Mouse (Mus musculus): ENCODE results near the gene Cldn24. TPM values are rescaled to one million over a fixed set of nuclear protein-coding genes. Genes with fewer than 3 reads are reported as not detected.

Cldn24 gene
- polyA plus RNA-seq, 1 experiment from 2014 or later: not detected

DNA sequence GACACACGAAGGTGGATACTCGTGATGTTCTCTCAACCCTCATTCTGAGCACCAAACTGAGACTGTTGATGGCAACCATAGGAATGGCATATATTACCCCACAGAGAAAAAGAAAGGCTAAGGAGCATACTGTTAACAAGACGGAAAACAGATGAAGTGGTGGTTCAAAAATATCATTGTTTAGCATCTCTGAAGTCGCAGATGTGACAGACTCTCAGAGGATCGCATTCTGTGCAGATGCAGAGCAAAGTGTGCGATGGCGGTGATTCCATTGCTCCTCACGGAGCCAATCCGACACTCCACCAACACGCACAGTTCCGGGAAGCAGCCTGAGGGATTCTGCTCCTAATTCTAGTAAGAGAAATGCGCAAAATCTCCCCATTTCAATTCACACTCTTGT is 37.3 kb downstream of the Cldn24 start:
- H3K4me3 ChIP-seq: no peak overlapping the region
- WGBS: 90% methylated on average over 12 of the region's 12 CpGs
- H3K4me1 ChIP-seq (replicated peaks): no peaks in the 10 kb centered on the region
- peaks cover 86% of the 10 kb centered on the region for H3K36me3 ChIP-seq
- H3K4me2 ChIP-seq: no peak overlapping the region
- H3K9me3 ChIP-seq (replicated peaks): no peaks in the 10 kb centered on the region
- ATAC-seq (replicated peaks; ENCODE audit: insufficient number of reproducible peaks, insufficient read depth, low FRiP score, low read depth): no peak
- H3K27me3 ChIP-seq: no peaks in the 10 kb centered on the region
- H3K9ac ChIP-seq: no peak overlapping the region
- no peak overlapping the region for H3K27ac ChIP-seq

GRCm38 (mm10) chr8:47866568-47866967 is 44.6 kb downstream of the Cldn24 start:
- Histone ChIP-seq H3K4me1 (replicated peaks) (no peaks in the 10 kb centered on the region), H3K9me3 (replicated peaks) (no peaks in the 10 kb centered on the region), H3K27ac (no peak overlapping the region), H3K4me2 (no peak overlapping the region), H3K4me3 (no peak overlapping the region), H3K9ac (no peak overlapping the region), H3K36me3 (peaks cover 79% of the 10 kb centered on the region), H3K27me3 (no peaks in the 10 kb centered on the region)
- 86% methylated on average over 8 of the region's 8 CpGs for WGBS
- no peak for ATAC-seq (replicated peaks; ENCODE audit: insufficient number of reproducible peaks, insufficient read depth, low FRiP score, low read depth)

DNA sequence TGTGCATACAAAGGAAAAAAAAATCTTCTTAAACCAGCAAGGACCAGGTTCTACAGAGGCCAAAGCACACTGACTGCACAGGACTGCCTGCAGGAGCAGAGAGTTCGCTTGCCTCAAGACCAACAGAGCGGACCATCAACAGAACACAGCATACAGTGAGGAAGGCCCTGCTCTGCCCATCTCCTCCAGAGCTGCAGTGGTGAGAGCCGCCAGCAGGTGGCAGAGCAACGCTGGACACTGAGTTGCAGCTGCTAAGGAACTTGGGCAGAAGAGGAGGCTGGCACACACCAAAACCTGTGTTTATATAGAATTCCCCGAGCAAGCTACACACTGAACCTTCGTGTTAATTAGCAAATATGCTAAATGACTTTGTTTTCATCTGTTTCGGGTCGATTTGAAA is 45.1 kb downstream of the Cldn24 start:
- no peak for ATAC-seq (replicated peaks; ENCODE audit: insufficient number of reproducible peaks, insufficient read depth, low FRiP score, low read depth)
- Histone ChIP-seq H3K9me3 (replicated peaks) (no peaks in the 10 kb centered on the region), H3K9ac (no peak overlapping the region), H3K27me3 (no peaks in the 10 kb centered on the region), H3K36me3 (peaks cover 75% of the 10 kb centered on the region), H3K4me1 (replicated peaks) (no peaks in the 10 kb centered on the region), H3K4me2 (no peak overlapping the region), H3K4me3 (no peak overlapping the region), H3K27ac (no peak overlapping the region)
- WGBS: 29% methylated on average over 8 of the region's 8 CpGs

Other genes with a start within 250 kb of the Cldn24 start
- 6.4 and 7.1 TPM in 2 replicates for gene Ing2, start 146.6 kb upstream of the Cldn24 start, polyA plus RNA-seq (2015; fragmentation: Nextera tagmentation; extraction: Ambion mirVana)
- 14.1 and 15.9 TPM in 2 replicates for gene Cdkn2aip, start 108.2 kb upstream of the Cldn24 start, polyA plus RNA-seq (2015; fragmentation: Nextera tagmentation; extraction: Ambion mirVana)
- gene Cldn22, start 2.3 kb downstream of the Cldn24 start, polyA plus RNA-seq (2015; fragmentation: Nextera tagmentation; extraction: Ambion mirVana): not detected in 2 replicates
- 11.7 and 12.3 TPM in 2 replicates for gene Wwc2, start 168.8 kb downstream of the Cldn24 start, polyA plus RNA-seq (2015; fragmentation: Nextera tagmentation; extraction: Ambion mirVana)

Data from heart, embryonic 15.5 days (tissue).